Mouse (Mus musculus) CH12.LX (cell line): ENCODE measurements around the gene Clmn. TPM values are rescaled to one million over a fixed set of nuclear protein-coding genes. Genes with fewer than 3 reads are reported as not detected.

Experiments used
- DNase-seq: peaks from one replicate; pipeline ENCODE4 v3.0.0-alpha.2; 2013; ENCODE audit errors: extremely low read depth
- H3K27ac ChIP-seq: 2 replicates; pipeline ENCODE4 v1.5.1; 2012; ENCODE audit warnings: low read depth, mild to moderate bottlenecking, control low read depth, moderate library complexity; ENCODE audit not compliant: insufficient read depth
- H3K27me3 ChIP-seq: replicated peaks from 2 replicates; pipeline ENCODE3; 2012; ENCODE audit warnings: inconsistent platforms
- H3K36me3 ChIP-seq, 2 experiments: replicated peaks in 1 of 2; 2 replicates each; pipeline versions ENCODE3 to v1.6.1; 2012; ENCODE audit warnings: inconsistent platforms in 1 of 2, low read length in 1 of 2, mild to moderate bottlenecking in 1 of 2, mixed read lengths in 1 of 2, moderate library complexity in 1 of 2; ENCODE audit not compliant: control insufficient read depth in 1 of 2, insufficient read depth in 1 of 2
- H3K4me1 ChIP-seq, 2 experiments: 2 replicates each; pipeline ENCODE4 v1.6.1; 2012; ENCODE audit warnings: inconsistent platforms in 1 of 2, moderate library complexity in 1 of 2; ENCODE audit not compliant: insufficient read depth in 2 of 2, control insufficient read depth in 1 of 2
- H3K4me2 ChIP-seq: 2 replicates; pipeline ENCODE4 v1.6.1; 2012; ENCODE audit warnings: low read depth, mild to moderate bottlenecking, control low read depth; ENCODE audit not compliant: poor library complexity, insufficient read depth, severe bottlenecking
- H3K4me3 ChIP-seq, 3 experiments: fragments of 150-350 bp in 1 of 3; sonication (generic) in 1 of 3; replicated peaks in 1 of 3; 2 replicates each; pipeline versions ENCODE3 to v1.5.1; 2011 to 2012; ENCODE audit warnings: low read depth in 2 of 3, low read length in 2 of 3, mild to moderate bottlenecking in 2 of 3, moderate library complexity in 2 of 3, control low read depth in 1 of 3, improper control_type of control experiment in 1 of 3, inconsistent platforms in 1 of 3, mixed read lengths in 1 of 3; ENCODE audit not compliant: poor library complexity in 1 of 3
- H3K79me2 ChIP-seq: replicated peaks from 2 replicates; pipeline ENCODE4 v1.6.1; 2012; ENCODE audit warnings: mild to moderate bottlenecking, moderate library complexity; ENCODE audit not compliant: control insufficient read depth, poor library complexity, insufficient read depth, severe bottlenecking; ENCODE audit errors: extremely low read depth
- H3K9ac ChIP-seq: 2 replicates; pipeline ENCODE4 v1.6.1; 2012; ENCODE audit warnings: low read depth, mild to moderate bottlenecking, control low read depth, moderate library complexity; ENCODE audit not compliant: insufficient read depth
- H3K9me3 ChIP-seq: replicated peaks from 2 replicates; pipeline ENCODE3; 2012; ENCODE audit warnings: low read length, inconsistent platforms, mixed read lengths
- BHLHE40 ChIP-seq: IDR thresholded peaks from 2 replicates; pipeline ENCODE4 v1.6.1; 2011; ENCODE audit warnings: mild to moderate bottlenecking, low read depth, low read length, improper control_type of control experiment
- CHD2 ChIP-seq: IDR thresholded peaks from 2 replicates; pipeline ENCODE4 v1.6.1; 2011; ENCODE audit warnings: low read length, improper control_type of control experiment
- CTCF ChIP-seq, 2 experiments: IDR thresholded peaks in 1 of 2; conservative IDR thresholded peaks in 1 of 2; 2 replicates each; pipeline ENCODE4 v1.5.1; 2011 to 2012; ENCODE audit warnings: low read depth in 2 of 2, low read length in 2 of 2, improper control_type of control experiment in 1 of 2, inconsistent platforms in 1 of 2, mild to moderate bottlenecking in 1 of 2, moderate library complexity in 1 of 2
- ELF1 ChIP-seq: IDR thresholded peaks from 2 replicates; pipeline ENCODE4 v1.6.1; 2014; ENCODE audit warnings: low read depth, mild to moderate bottlenecking, inconsistent platforms, low read length, improper control_type of control experiment
- EP300 ChIP-seq: IDR thresholded peaks from 2 replicates; pipeline ENCODE4 v1.6.1; 2011; ENCODE audit warnings: low read length, improper control_type of control experiment
- IRF4 ChIP-seq: IDR thresholded peaks from 2 replicates; pipeline ENCODE4 v1.6.1; 2014; ENCODE audit warnings: low read depth, mild to moderate bottlenecking, inconsistent platforms, low read length, improper control_type of control experiment
- JUND ChIP-seq: conservative IDR thresholded peaks from 2 replicates; pipeline ENCODE4 v1.6.1; 2011; ENCODE audit warnings: low read depth, low read length, improper control_type of control experiment
- KAT2A ChIP-seq: IDR thresholded peaks from 2 replicates; pipeline ENCODE4 v1.6.1; 2012; ENCODE audit warnings: low read length, improper control_type of control experiment, inconsistent platforms; ENCODE audit not compliant: insufficient replicate concordance
- MAX ChIP-seq: IDR thresholded peaks from 2 replicates; pipeline ENCODE4 v1.6.1; 2011; ENCODE audit warnings: low read length, improper control_type of control experiment
- MAZ ChIP-seq: IDR thresholded peaks from 2 replicates; pipeline ENCODE4 v1.6.1; 2012; ENCODE audit warnings: low read depth, mild to moderate bottlenecking, inconsistent platforms, low read length, improper control_type of control experiment, moderate library complexity
- MEF2A ChIP-seq: IDR thresholded peaks from 2 replicates; pipeline ENCODE4 v1.6.1; 2014; ENCODE audit warnings: low read depth, mild to moderate bottlenecking, inconsistent platforms, low read length, improper control_type of control experiment, borderline replicate concordance
- MYC ChIP-seq: IDR thresholded peaks from 2 replicates; pipeline ENCODE4 v1.6.1; 2011; ENCODE audit warnings: low read depth, mild to moderate bottlenecking, improper control_type of control experiment, low read length
- NELFE ChIP-seq: IDR thresholded peaks from 2 replicates; pipeline ENCODE4 v1.6.1; 2011; ENCODE audit warnings: low read depth, low read length, improper control_type of control experiment
- PAX5 ChIP-seq: IDR thresholded peaks from 2 replicates; pipeline ENCODE4 v1.6.1; 2012; ENCODE audit warnings: low read length, inconsistent platforms, mixed read lengths
- POLR2A ChIP-seq: IDR thresholded peaks from 2 replicates; pipeline ENCODE4 v1.6.1; 2011; ENCODE audit warnings: low read depth, mild to moderate bottlenecking, improper control_type of control experiment, low read length
- POLR2AphosphoS2 ChIP-seq: IDR thresholded peaks from 2 replicates; pipeline ENCODE4 v1.6.1; 2011; ENCODE audit warnings: low read depth, low read length, improper control_type of control experiment
- RCOR1 ChIP-seq: conservative IDR thresholded peaks from 2 replicates; pipeline ENCODE4 v1.6.1; 2012; ENCODE audit warnings: low read depth, mild to moderate bottlenecking, inconsistent platforms, low read length, improper control_type of control experiment
- TCF12 ChIP-seq: IDR thresholded peaks from 2 replicates; pipeline ENCODE4 v1.6.1; 2014; ENCODE audit warnings: low read depth, mild to moderate bottlenecking, inconsistent platforms, low read length, improper control_type of control experiment
- UBTF ChIP-seq: IDR thresholded peaks from 2 replicates; pipeline ENCODE4 v1.6.1; 2012; ENCODE audit warnings: low read depth, mild to moderate bottlenecking, inconsistent platforms, low read length, improper control_type of control experiment, moderate library complexity
- USF1 ChIP-seq: IDR thresholded peaks from 2 replicates; pipeline ENCODE4 v1.6.1; 2014; ENCODE audit warnings: low read depth, mild to moderate bottlenecking, inconsistent platforms, low read length, improper control_type of control experiment
- ZKSCAN1 ChIP-seq: IDR thresholded peaks from 2 replicates; pipeline ENCODE4 v1.6.1; 2012; ENCODE audit warnings: low read depth, inconsistent platforms, low read length, improper control_type of control experiment, borderline replicate concordance
- ZNF384 ChIP-seq: IDR thresholded peaks from 2 replicates; pipeline ENCODE4 v1.6.1; 2012; ENCODE audit warnings: low read depth, low read length, improper control_type of control experiment, inconsistent platforms
- dilution Hi-C: fragments of 300-500 bp; cut with MboI; formaldehyde crosslinking; loops from 2 replicates; pipeline ENCODE4 v1.14.3; 2020; ENCODE audit warnings: low sequenced_read_pairs; ENCODE audit not compliant: extremely low pct_unique_long_range_greater_than_20kb, extremely low pct_ligation_motif_present
- in situ Hi-C: fragments of 300-500 bp; cut with MboI; formaldehyde crosslinking; loops from 3 replicates; pipeline ENCODE4 v1.14.3; 2019; ENCODE audit warnings: low sequenced_read_pairs, low pct_ligation_motif_present, low pct_unique_long_range_greater_than_20kb, mixed read lengths
- polyA plus RNA-seq: library from polyadenylated mRNA; unstranded; fragments of >175 nt; gene quantifications from 2 replicates; pipeline ENCODE4 v1.2.1, GENCODE M21; 2012; ENCODE audit warnings: low read depth; ENCODE audit not compliant: insufficient read length
- total RNA-seq, 2 experiments: library from RNA; depleted of rRNA; stranded (reverse); fragments of 300-350 nt in 1 of 2; fragments of >200 nt in 1 of 2; gene quantifications; 2 replicates each; pipeline ENCODE4 v1.2.3; 2012 to 2014

Gene Clmn
- total and polyA plus RNA-seq, 3 experiments = not detected

- in situ Hi-C loops (no loop called here), dilution Hi-C loops (no loop called here)
These were observed 25.2 kb upstream of the Clmn start for GRCm38 (mm10) chr12:104890066-104890465.

GRCm38 (mm10) chr12:104886104-104886503 lies 21.2 kb upstream of the Clmn start:
- H3K27me3 ChIP-seq = peaks cover 61% of the 10 kb centered on the region
- H3K4me3 ChIP-seq = no peak overlapping the region
- H3K79me2 ChIP-seq = no peaks in the 10 kb centered on the region
- H3K4me2 ChIP-seq = no peak overlapping the region
- dilution Hi-C loops (no loop called here), in situ Hi-C loops (no loop called here)
- no peaks in the 10 kb centered on the region for H3K4me1 ChIP-seq
- no peak overlapping the region for H3K27ac ChIP-seq
- peaks cover 10% of the 10 kb centered on the region for H3K9me3 ChIP-seq
- no peak for DNase-seq
- TF ChIP-seq MAZ = no peak
- TF ChIP-seq MYC = no peak
- no peak for TF ChIP-seq KAT2A
- TF ChIP-seq TCF12 = no peak
- H3K36me3 ChIP-seq = no peaks in the 10 kb centered on the region
- H3K9ac ChIP-seq = no peak overlapping the region

More at GRCm38 (mm10) chr12:104890066-104890465, 25.2 kb upstream of the Clmn start:
- Histone ChIP-seq H3K4me2 (no peak overlapping the region), H3K27ac (no peak overlapping the region), H3K9me3 (peaks cover 18% of the 10 kb centered on the region), H3K79me2 (no peaks in the 10 kb centered on the region), H3K27me3 (peaks cover 45% of the 10 kb centered on the region), H3K36me3 (no peaks in the 10 kb centered on the region), H3K4me1 (no peaks in the 10 kb centered on the region), H3K9ac (no peak overlapping the region), H3K4me3 (no peak overlapping the region)
- TF ChIP-seq PAX5 = no peak
- TF ChIP-seq CHD2 = no peak
- no peak for TF ChIP-seq UBTF
- no peak for TF ChIP-seq MYC
- TF ChIP-seq MAZ = no peak
- TF ChIP-seq IRF4 = no peak
- TF ChIP-seq MAX = no peak
- no peak for TF ChIP-seq ELF1
- TF ChIP-seq CTCF (conservative IDR thresholded peaks at IDR 0.05 in 1 of 2, IDR thresholded peaks at IDR 0.05 in 1 of 2; ENCODE audit: low read depth in 2 of 2, low read length in 2 of 2) = no peak
- TF ChIP-seq POLR2AphosphoS2 = no peak
- no peak for TF ChIP-seq ZKSCAN1
- TF ChIP-seq JUND = no peak
- no peak for DNase-seq

GRCm38 (mm10) chr12:104882533-104882932 lies 17.7 kb upstream of the Clmn start:
- Histone ChIP-seq H3K4me3 (no peak overlapping the region), H3K9ac (no peak overlapping the region), H3K9me3 (peaks cover 18% of the 10 kb centered on the region), H3K4me2 (no peak overlapping the region), H3K36me3 (no peaks in the 10 kb centered on the region), H3K4me1 (no peaks in the 10 kb centered on the region), H3K27me3 (peaks cover 67% of the 10 kb centered on the region), H3K79me2 (no peaks in the 10 kb centered on the region), H3K27ac (no peak overlapping the region)
- dilution Hi-C loops = no loop called here
- in situ Hi-C loops = no loop called here
- DNase-seq = no peak
- no peak for TF ChIP-seq ELF1
- TF ChIP-seq IRF4 = no peak
- no peak for TF ChIP-seq PAX5
- TF ChIP-seq BHLHE40 = no peak
- no peak for TF ChIP-seq EP300
- no peak for TF ChIP-seq TCF12
- no peak for TF ChIP-seq JUND
- TF ChIP-seq ZKSCAN1 = no peak
- TF ChIP-seq NELFE = no peak
- no peak for TF ChIP-seq RCOR1
- TF ChIP-seq POLR2A = no peak
- no peak for TF ChIP-seq ZNF384
- TF ChIP-seq MAX = no peak
- TF ChIP-seq USF1 = no peak
- TF ChIP-seq MEF2A = no peak
